Mouse (Mus musculus): ENCODE results near the gene Rbm10. TPM values are rescaled to one million over a fixed set of nuclear protein-coding genes. Genes with fewer than 3 reads are reported as not detected.

Rbm10 gene
- total RNA-seq, 4 experiments from 2014 or later: 16.6 to 21.8 (median 18.6) TPM

Other genes starting within 250 kb of the Rbm10 start
- 1 to 10 TPM; 1.4 to 3.0 (median 1.7) TPM for gene Jade3, start 191.8 kb upstream of the Rbm10 start, total RNA-seq (2022)
- under 1 TPM; 0.25 to 0.60 (median 0.37) TPM for gene Rgn, start 67.7 kb upstream of the Rbm10 start, total RNA-seq (2022)
- 100 to 1,000 TPM; 611 to 795 (median 691) TPM for gene Ndufb11, start 116 bp downstream of the Rbm10 start, total RNA-seq (2022)
- 100 to 1,000 TPM; 197 to 257 (median 214) TPM for gene Uba1, start 40.8 kb downstream of the Rbm10 start, total RNA-seq (2022)
- 100 to 1,000 TPM; 112 to 136 (median 121) TPM for gene Cdk16, start 70.5 kb downstream of the Rbm10 start, total RNA-seq (2022)
- 1 to 10 TPM; 3.7 to 7.3 (median 5.9) TPM for gene Usp11, start 86.4 kb downstream of the Rbm10 start, total RNA-seq (2022)
- gene Araf, start 180.3 kb downstream of the Rbm10 start, total RNA-seq (2022): 100 to 1,000 TPM in 1 of 4 experiments, 10 to 100 TPM in 3; 83.3 to 103 (median 92.8) TPM

Data from heart, adult 8-10 months (tissue).